Mouse (Mus musculus) brain, adult 2 months (tissue): ENCODE results near the gene Lrrc4.

Experiments used
- DNase-seq: peaks from one replicate; pipeline ENCODE4 v3.0.0; 2011; ENCODE audit warnings: low read depth, low spot score

Gene Lrrc4

GRCm38 (mm10) chr6:28674686-28675085 is 156.9 kb downstream of the Lrrc4 start:
- no peak for DNase-seq

GRCm38 (mm10) chr6:28672388-28672787 is 159.2 kb downstream of the Lrrc4 start:
- no peak for DNase-seq

- DNase-seq, result peak; percentile 63
These were observed 162.3 kb downstream of the Lrrc4 start for GRCm38 (mm10) chr6:28669251-28669650.

- peak; percentile 73 for DNase-seq
These were observed 164.0 kb downstream of the Lrrc4 start for GRCm38 (mm10) chr6:28667586-28667985.

- DNase-seq, result no peak
These were observed 166.8 kb downstream of the Lrrc4 start for GRCm38 (mm10) chr6:28664716-28665115.

GRCm38 (mm10) chr6:28663670-28664069 is 167.9 kb downstream of the Lrrc4 start:
- peak; percentile 50 for DNase-seq

GRCm38 (mm10) chr6:28663004-28663403 is 168.5 kb downstream of the Lrrc4 start:
- no peak for DNase-seq

GRCm38 (mm10) chr6:28656511-28656910 is 175.0 kb downstream of the Lrrc4 start:
- DNase-seq, result peak; percentile 48

- no peak for DNase-seq
These were observed 186.3 kb downstream of the Lrrc4 start for GRCm38 (mm10) chr6:28645231-28645630.

- DNase-seq, result peak; percentile 36
These were observed 188.6 kb downstream of the Lrrc4 start for GRCm38 (mm10) chr6:28642909-28643308.

GRCm38 (mm10) chr6:28640088-28640487 is 191.5 kb downstream of the Lrrc4 start:
- peak; percentile 69 for DNase-seq

GRCm38 (mm10) chr6:28635531-28636348 is 195.8 kb downstream of the Lrrc4 start:
- DNase-seq, result no peak

- DNase-seq, result no peak
These were observed 196.5 kb downstream of the Lrrc4 start for GRCm38 (mm10) chr6:28635092-28635491.

- peak; percentile 62 for DNase-seq
These were observed 197.9 kb downstream of the Lrrc4 start for GRCm38 (mm10) chr6:28633656-28634055.

GRCm38 (mm10) chr6:28633120-28633519 is 198.4 kb downstream of the Lrrc4 start:
- DNase-seq, result no peak

GRCm38 (mm10) chr6:28630926-28631325 is 200.6 kb downstream of the Lrrc4 start:
- no peak for DNase-seq

GRCm38 (mm10) chr6:28629866-28630265 is 201.7 kb downstream of the Lrrc4 start:
- peak; percentile 61 for DNase-seq

GRCm38 (mm10) chr6:28628408-28628807 is 203.1 kb downstream of the Lrrc4 start:
- DNase-seq, result no peak

- DNase-seq, result no peak
These were observed 208.6 kb downstream of the Lrrc4 start for GRCm38 (mm10) chr6:28622963-28623362.

GRCm38 (mm10) chr6:28622522-28622921 is 209.0 kb downstream of the Lrrc4 start:
- no peak for DNase-seq

- DNase-seq, result no peak
These were observed 209.6 kb downstream of the Lrrc4 start for GRCm38 (mm10) chr6:28621961-28622360.

- no peak for DNase-seq
These were observed 210.1 kb downstream of the Lrrc4 start for GRCm38 (mm10) chr6:28621431-28621830.

GRCm38 (mm10) chr6:28618751-28619153 is 212.8 kb downstream of the Lrrc4 start:
- peak; percentile 67 for DNase-seq
